Mouse (Mus musculus) layer of hippocampus, adult 18-20 months (tissue): ENCODE data around the gene Fbxo31. TPM values are rescaled to one million over a fixed set of nuclear protein-coding genes. Genes with fewer than 3 reads are reported as not detected.

ENCODE experiments used
- total RNA-seq, 2 experiments: library from RNA; stranded (reverse); gene quantifications; 2 replicates each; pipeline ENCODE4 v1.2.3; 2021

Gene Fbxo31
- total RNA-seq, 2 experiments from 2014 or later, result 114 to 119 TPM

Other genes with a start within 250 kb of the Fbxo31 start
- gene 1700018B08Rik, start 34.5 kb downstream of the Fbxo31 start, total RNA-seq, result not detected
- gene Map1lc3b, start 11.6 kb upstream of the Fbxo31 start, total RNA-seq, result 100 to 1,000 TPM; 166 to 181 TPM
- gene Zcchc14, start 74.1 kb upstream of the Fbxo31 start, total RNA-seq, result 10 to 100 TPM; 88.8 to 90.1 TPM
- gene Jph3, start 150.8 kb upstream of the Fbxo31 start, total RNA-seq, result 100 to 1,000 TPM; 344 to 371 TPM